Mouse (Mus musculus): ENCODE data around the gene Lingo1.

Gene Lingo1

GRCm38 (mm10) chr9:56669605-56670221 lies 126.6 kb downstream of the Lingo1 start:
- peak; percentile 16 to 27 for DNase-seq

GRCm38 (mm10) chr9:56664136-56664535 lies 132.1 kb downstream of the Lingo1 start:
- no peak for DNase-seq

DNA sequence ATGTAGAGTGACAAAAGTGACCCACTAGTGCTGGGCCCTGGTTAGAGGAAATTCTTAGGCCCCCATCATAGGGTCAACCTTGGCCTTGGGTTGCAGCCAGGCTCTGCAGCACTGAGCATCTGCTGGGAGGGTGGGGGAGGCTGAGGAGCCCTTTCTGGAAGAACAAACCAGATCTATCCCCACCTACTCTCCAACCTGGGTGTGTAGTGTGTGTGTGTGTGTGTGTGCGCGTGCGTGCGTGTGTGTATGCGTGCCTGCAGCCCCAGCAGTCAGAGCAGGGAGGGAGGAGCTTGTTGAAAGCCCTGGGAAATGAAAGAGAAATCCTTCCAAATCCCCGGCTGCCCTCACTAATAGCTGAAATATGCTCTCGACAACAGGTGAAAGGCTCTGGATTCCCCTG lies 133.3 kb downstream of the Lingo1 start:
- DNase-seq = no peak

- DNase-seq = no peak
Measured at GRCm38 (mm10) chr9:56662405-56662804, 133.9 kb downstream of the Lingo1 start.

- DNase-seq = no peak
Measured at GRCm38 (mm10) chr9:56661217-56661840, 134.9 kb downstream of the Lingo1 start.

- no peak for DNase-seq
Measured at GRCm38 (mm10) chr9:56658580-56658979, 137.7 kb downstream of the Lingo1 start.

GRCm38 (mm10) chr9:56657996-56658398 lies 138.3 kb downstream of the Lingo1 start:
- DNase-seq = no peak

DNA sequence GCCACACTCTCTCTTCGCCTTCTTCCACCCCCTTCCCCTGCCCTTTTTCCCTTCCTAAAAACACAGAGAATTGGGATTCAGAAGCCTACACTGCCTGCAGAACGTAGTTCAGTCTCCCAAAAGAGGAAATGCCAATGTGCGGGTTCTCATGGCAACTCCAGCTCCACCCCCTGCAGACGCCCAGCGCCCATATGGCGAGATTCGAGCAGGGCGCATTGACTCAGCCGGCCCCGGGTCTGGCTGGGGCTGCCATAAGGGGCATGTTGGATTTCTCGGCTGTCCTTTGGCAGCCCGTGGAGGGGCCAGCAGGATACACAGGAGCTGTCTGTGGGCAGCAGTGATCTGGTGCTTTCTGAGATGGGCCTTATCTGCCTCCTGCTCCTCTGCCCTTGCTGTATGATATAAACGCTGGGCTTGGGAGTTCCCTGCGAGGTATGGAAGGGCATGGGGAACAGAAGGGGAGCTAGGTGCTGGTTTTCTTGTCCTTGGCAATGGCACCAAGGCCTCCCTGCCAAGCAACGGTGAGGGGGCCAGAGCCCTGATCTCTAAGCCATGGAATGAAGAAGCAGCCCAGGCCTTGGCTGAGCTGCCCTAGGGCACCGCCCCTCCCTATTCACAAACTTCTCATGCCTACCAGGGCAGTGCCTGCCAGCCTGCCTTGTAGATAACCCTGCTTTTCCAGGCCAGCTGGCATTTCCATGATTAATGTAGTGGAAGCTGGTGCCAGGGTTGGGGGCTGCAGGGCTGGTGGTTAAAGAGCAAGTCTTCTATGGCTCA lies 139.3 kb downstream of the Lingo1 start:
- no peak for DNase-seq

DNA sequence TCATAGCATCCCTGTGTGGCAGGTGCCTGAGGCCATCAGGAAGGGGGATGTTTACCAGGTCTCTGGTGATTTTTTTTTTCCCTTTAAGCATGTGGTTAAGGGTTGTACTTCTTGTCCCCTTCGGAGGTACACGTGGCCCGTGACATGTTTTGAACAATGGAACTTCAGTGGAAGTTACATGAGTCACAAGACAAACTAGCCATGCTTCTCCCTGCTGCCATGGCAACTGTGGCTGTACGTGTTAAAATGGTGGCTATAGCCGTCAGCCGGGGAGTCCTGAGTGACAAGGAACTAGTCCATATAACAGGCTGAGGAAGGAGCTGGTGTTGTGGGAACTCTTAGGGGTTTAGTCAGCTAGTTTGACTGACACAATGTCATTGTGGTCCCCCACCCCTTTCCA lies 141.1 kb downstream of the Lingo1 start:
- no peak for DNase-seq

DNA sequence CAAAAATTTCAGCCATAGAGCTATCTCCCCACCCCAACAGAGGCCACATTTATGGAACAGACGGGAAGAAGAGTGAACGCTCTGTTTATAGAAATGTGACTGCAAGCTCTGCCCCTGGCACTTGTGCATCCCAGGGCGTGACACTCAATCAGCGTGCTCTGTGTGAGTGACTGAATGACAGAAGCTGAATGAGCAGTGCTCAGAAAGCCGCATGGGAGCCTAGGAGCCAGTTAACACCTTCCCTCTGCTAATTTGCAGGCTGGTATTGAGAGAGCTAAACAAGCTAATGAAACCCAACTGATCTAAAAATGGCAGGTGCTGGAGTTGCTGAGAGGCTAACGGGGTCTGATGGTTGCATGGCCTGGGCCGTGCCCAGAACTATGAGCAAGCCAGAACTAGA lies 143.7 kb downstream of the Lingo1 start:
- no peak for DNase-seq

DNA sequence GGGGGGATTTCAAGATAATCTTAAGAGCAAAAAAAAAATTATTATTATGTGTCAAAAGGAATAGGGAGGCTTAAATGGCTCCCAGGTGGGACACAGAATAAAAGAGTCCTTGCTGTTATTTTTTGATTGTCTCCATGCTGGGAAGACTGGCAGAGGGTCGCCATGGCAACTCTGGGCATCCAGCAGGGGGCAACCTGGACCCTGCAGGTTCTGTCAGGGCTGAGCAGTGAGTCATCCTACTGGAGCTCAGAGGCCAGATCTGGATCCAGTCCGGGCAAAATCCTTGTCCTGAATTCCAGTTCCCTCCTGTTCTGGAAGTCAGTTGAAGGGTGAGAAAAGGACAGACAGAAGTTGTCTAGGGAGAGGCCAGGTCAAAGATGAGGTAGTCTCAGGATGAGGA lies 144.7 kb downstream of the Lingo1 start:
- DNase-seq = no peak

DNA sequence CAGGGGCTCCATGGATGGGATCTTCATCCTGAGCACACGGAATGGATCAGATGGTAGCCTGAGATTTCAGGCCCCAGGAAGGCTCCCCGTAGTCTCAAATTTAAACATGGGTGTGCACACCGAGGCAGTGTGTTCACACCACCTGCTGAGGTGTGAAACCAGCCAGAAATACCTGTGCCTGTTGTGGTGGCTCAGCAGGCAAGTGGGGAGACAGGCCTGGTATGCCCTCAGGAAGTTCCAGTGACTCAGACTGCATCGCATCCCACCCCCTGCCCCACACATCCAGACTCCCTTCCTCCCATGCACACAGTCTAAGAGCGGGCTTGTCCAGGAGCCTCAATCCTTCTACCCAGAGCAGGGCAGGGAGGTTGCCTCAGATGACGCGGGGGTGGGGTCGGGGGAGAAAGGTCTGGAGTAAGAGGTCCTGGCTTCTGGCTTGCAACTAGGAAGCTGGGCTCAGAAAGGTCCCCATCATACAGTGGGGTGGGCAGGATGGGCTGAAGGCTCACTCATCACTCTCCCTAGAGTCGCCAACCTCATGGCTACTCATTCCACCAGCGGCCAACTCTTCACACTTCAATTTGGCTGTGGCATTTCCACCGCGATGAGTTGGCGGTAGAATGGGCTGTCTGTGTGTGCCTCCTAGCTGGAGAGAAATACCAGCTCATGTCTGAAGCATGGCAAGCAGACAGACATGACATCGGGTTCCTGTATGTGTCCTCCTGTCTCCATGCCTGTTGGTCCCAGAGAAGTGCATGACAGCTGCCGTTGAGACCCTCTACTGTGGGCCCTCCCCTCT lies 149.8 kb downstream of the Lingo1 start:
- no peak for DNase-seq

DNA sequence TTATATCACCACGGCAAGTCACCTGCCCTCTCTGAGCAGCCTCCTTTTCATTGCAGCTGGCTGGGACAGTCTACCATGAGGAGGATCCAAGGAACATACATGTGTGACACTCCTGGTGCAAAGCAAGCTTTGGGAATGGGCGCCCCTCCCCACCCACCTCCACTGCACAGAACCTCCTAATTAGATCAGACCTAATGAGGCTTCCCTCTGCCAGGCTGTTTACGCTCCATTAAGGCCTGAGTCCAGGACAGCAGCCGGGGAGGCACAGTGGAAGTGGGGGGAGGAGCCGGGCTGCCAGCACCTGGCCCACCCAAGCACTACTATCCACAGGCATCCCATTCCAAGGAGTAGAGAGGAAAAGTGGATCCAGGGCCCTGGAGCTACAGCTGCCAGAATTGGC lies 152.8 kb downstream of the Lingo1 start:
- no peak for DNase-seq

DNA sequence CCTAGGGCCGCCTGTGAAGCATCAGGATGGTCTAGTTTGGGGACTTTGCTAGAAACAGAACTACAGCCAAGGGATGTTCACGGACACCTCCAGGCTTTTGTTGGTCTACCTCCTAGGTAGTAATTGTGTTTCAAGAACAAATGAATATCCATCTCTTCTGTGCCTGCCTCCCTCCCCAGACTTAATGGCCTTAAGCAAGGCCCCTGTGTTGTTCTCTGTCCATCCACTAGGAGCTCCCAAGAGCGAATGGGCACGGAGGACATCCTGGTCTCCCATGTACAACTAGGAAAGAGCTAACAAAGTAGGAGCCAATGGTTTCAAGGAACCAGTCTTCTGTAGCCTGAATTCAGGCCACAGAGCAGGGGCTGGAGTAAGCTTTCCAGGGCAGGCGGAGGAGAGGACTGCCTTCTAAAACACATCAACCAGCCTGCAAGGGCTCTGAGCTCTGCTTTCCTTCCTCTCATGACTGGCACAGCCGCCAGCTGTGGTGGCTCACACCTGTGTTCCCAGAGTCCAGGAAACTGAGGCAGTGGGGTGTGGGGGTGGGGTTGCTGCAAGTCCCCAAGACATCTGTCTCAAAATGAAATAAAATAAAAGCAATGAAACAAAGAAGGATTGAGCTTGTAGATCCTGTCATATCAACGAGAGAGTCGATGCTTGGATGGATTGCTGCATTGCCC lies 157.9 kb downstream of the Lingo1 start:
- no peak for DNase-seq

DNA sequence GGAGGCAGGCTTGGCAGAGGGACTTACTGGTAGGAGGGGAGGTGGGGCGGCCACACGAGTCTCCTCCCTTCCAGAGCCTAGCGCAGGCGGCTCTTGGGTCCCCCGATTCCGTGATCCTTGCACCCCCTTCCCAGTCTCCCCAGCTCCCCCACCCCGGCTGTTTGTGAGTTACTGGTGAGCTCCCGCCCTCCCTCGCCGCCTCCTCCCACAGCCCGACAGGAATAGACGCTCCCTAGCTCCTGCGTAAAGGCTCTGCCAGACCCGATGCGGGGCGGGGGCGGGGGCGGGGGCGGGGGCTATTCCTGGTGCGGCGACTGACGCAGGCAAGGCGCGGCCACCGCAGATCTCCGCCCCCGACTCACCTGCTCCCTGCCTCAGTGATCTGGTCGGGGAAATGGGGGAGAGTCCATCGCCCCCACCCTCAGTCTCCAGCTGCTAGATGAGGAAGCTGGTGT lies 158.8 kb downstream of the Lingo1 start:
- DNase-seq = no peak

DNA sequence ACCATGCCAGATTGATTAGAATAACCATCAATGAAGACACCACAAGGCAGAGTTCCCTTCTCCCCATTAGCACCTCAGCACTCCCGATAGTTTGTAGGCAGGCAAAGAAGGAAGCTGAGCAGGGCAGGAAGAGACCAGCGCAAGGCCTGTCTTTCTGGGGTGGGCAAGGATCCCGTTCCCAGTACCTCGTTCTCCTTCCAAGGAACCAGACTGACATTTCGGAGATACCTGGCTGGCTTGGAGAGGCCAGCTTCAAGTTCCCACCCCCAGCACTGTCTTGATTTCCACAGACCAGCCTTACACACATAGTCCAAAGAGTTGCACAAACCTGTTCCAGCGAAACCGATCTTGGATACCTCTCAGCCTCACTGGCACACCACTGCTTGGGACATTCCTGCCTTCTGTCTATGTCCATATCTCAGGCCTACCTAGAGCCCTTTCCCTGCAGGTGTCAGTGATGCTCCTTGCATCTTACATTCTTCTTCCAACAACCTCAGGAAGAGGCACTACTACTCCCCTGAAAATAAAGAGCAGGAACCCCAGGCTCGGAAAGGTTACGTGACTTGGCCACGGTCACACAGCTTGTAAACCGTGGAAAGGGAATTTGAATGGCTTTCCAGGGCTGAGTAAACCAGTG lies 159.4 kb downstream of the Lingo1 start:
- DNase-seq = no peak

DNA sequence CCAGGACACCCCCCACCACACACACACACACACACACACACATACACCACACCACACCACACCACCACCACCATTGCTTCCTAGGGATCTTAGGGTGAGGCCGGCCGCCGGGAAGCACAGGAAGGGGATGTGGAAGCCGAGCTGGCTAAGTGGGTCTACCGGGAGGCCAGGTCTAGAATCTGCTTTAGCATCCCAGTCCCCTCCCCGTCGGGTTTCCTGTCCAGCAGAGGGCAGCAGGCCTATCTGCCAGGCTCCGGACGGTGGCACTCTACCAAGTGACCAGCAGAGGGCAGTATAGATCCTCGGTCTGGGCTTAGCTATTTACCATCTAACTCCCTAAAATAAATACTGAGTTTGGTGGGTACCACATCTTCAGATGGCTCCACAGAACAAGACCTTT lies 160.1 kb downstream of the Lingo1 start:
- DNase-seq = peak; percentile 71 to 77

DNA sequence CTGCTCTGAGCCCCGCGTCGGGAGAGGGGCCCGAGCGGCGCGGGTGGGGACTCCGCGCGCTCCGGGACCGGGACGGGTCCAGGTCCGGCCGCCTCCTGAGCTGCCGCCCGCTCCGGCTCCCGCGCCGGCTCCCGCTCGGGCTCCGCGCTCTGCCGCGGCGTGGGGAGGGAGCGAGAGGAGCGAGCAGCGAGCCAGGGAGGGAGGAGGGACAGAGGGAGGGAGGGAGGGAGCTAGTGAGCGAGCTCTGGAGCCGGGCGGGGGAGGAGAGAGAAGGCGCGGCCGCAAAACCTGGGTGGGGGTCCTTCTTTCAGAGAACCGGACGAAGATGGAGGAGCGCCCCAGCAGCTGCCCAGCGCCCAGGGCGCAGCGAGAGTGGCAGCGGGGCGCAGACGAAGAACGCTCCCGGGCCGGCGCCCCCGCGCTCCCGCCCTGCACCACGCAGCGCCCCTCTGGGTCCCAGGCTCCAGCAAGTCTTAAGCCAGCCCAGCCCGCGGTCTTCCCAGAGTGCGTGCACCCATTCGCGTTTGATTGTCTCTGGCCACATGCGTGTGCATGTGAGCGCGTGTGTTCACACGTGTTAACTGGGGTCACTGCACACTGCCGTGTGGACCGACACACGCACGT lies 160.7 kb downstream of the Lingo1 start:
- DNase-seq = peak in 1 of 2 experiments; percentile 6

DNA sequence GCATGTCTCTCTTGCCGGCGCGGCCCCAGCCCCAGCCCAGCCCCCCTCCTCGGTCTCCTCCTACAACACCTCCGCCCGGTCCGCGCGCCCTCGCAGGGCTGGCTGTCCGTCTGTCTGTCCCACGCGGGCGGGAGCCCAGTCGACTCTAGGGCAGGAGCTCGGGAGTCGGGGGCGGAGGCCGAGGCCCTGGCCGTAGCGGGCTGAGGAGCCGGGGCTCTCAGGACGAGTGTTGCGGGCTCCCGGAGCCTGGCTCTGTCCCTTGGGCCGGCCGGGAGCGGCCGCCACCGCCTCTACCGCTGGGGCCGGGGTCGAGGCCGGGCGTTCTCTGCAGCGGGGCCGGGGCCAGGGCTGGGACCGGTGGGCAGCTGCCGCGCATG lies 161.2 kb downstream of the Lingo1 start:
- no peak for DNase-seq

GRCm38 (mm10) chr9:56634406-56635120 lies 161.7 kb downstream of the Lingo1 start:
- no peak for DNase-seq
